Mouse (Mus musculus) kidney, embryonic 15.5 days (tissue): Measurements from ENCODE around the gene Gclc. TPM values are rescaled to one million over a fixed set of nuclear protein-coding genes. Genes with fewer than 3 reads are reported as not detected.

Source experiments
- ATAC-seq: fragments of 200-750 bp; cut with Nextera tagmentation; replicated peaks from 2 replicates; pipeline ENCODE4 v1.8.0; 2017; ENCODE audit warnings: moderate TSS enrichment; ENCODE audit not compliant: low FRiP score
- H3K27ac ChIP-seq: fragments of 300-500 bp; sonication (generic); 2 replicates; pipeline ENCODE4 v1.5.1; 2015; ENCODE audit warnings: mild to moderate bottlenecking, inconsistent platforms
- H3K27me3 ChIP-seq: fragments of 300-500 bp; sonication (generic); 2 replicates; pipeline ENCODE4 v1.6.1; 2015; ENCODE audit warnings: inconsistent platforms
- H3K36me3 ChIP-seq: fragments of 300-500 bp; sonication (generic); 2 replicates; pipeline ENCODE4 v1.6.1; 2015; ENCODE audit warnings: inconsistent platforms
- H3K4me1 ChIP-seq: fragments of 300-500 bp; sonication (generic); 2 replicates; pipeline ENCODE4 v1.6.1; 2015; ENCODE audit warnings: inconsistent platforms
- H3K4me2 ChIP-seq: fragments of 300-500 bp; sonication (generic); 2 replicates; pipeline ENCODE4 v1.6.1; 2015; ENCODE audit warnings: moderate library complexity, mild to moderate bottlenecking, inconsistent platforms
- H3K4me3 ChIP-seq: fragments of 300-500 bp; sonication (generic); replicated peaks from 2 replicates; pipeline ENCODE4 v1.5.1; 2015; ENCODE audit warnings: mild to moderate bottlenecking, inconsistent platforms
- H3K9ac ChIP-seq: fragments of 300-500 bp; sonication (generic); 2 replicates; pipeline ENCODE4 v1.6.1; 2015; ENCODE audit warnings: mild to moderate bottlenecking, inconsistent platforms
- H3K9me3 ChIP-seq: fragments of 300-500 bp; sonication (generic); replicated peaks from 2 replicates; pipeline ENCODE4 v1.6.1; 2016; ENCODE audit warnings: inconsistent platforms
- WGBS: fragments of 180-500 bp; shearing (Covaris S2); methylation state at CpG from one replicate; pipeline ENCODE4 v1.1.7; 2015; ENCODE audit warnings: mixed read lengths; 5-methylcytosine and 5-hydroxymethylcytosine counted together
- polyA plus RNA-seq: library from polyadenylated mRNA; unstranded; fragments of >200 nt; fragmentation: Nextera tagmentation; extraction: Ambion mirVana; gene quantifications from 2 replicates; pipeline ENCODE4 v1.2.1, GENCODE M21; 2015

The Gclc gene
- polyA plus RNA-seq, 1 experiment from 2014 or later: 24.2 TPM

DNA sequence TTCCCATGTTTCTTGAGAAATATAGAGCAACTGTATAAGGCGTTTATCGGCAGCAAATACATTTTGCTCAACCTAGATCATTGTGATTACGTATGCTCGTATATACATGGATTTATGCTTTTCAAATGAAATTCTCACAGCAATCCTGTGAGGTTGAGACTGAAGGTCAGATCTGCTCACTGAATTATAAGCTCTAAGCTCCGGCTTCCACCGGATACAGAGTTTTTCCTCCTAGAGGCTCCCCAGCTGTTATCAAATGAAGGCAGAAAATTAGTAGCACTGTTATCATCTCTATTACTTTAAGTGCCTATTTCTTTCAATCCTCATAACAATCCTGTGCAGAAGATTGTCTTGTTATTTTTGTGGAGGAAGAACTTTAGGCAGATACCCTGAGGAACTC, 80.8 kb downstream of the Gclc start:
- Histone ChIP-seq H3K27ac (no peak overlapping the region), H3K9ac (no peak overlapping the region), H3K4me3 (no peak overlapping the region), H3K4me2 (no peak overlapping the region), H3K36me3 (no peaks in the 10 kb centered on the region), H3K9me3 (no peaks in the 10 kb centered on the region), H3K4me1 (no peaks in the 10 kb centered on the region), H3K27me3 (no peaks in the 10 kb centered on the region)
- 71% methylated on average over 6 of the region's 6 CpGs for WGBS
- ATAC-seq: no peak

DNA sequence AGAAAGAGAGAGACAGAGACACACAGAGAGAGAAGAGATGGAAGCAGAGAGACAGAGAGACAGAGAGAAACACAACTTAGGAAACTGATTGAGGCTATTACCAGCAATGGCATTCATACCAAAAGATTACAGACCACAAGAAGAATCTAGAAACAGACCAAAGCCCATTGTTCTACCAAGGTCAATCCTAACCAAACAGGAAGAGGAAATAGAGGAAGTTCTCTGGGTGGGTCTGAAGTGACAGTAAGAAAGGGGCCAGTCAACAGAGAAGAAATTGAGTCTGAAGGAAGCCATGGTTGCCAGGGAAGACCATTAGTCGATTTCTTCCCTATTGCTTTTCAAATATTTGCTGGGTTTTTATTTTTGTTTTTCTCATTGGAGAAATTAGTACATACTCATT, 81.4 kb downstream of the Gclc start:
- Histone ChIP-seq H3K27me3 (no peaks in the 10 kb centered on the region), H3K9me3 (no peaks in the 10 kb centered on the region), H3K4me1 (no peaks in the 10 kb centered on the region), H3K36me3 (no peaks in the 10 kb centered on the region), H3K4me2 (no peak overlapping the region), H3K9ac (no peak overlapping the region), H3K4me3 (no peak overlapping the region), H3K27ac (no peak overlapping the region)
- ATAC-seq: no peak
- 77% methylated on average over 1 of the region's 1 CpGs for WGBS

DNA sequence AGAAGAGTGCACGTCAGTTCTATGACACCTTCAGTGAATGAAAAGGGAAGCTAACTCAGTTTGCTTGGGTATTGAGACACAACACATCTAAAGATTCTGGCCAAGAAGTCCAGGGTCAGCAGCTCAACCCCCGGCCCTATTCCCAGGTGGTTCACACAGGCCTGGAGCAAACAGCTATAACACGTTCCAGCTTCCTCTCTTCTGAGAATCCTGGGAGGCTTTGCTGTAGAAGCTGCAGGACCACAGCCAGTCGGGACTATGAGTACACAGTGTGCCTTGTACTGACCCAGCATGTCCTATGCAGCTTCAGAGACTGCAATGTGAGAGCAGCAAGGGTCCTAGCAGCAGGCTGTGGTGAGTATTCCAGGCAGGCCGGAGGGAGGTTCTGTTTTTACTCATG, 84.3 kb downstream of the Gclc start:
- ATAC-seq: no peak
- no peaks in the 10 kb centered on the region for H3K36me3 ChIP-seq
- no peaks in the 10 kb centered on the region for H3K4me1 ChIP-seq
- H3K4me3 ChIP-seq: no peak overlapping the region
- no peaks in the 10 kb centered on the region for H3K27me3 ChIP-seq
- 75% methylated on average over 5 of the region's 5 CpGs for WGBS
- H3K4me2 ChIP-seq: no peak overlapping the region
- no peak overlapping the region for H3K9ac ChIP-seq
- no peak overlapping the region for H3K27ac ChIP-seq
- no peaks in the 10 kb centered on the region for H3K9me3 ChIP-seq

Other genes starting within 250 kb of the Gclc start
- 16.7 and 18.8 TPM in 2 replicates for gene Lrrc1, start 209.7 kb upstream of the Gclc start, polyA plus RNA-seq
- gene Klhl31, start 118.0 kb upstream of the Gclc start, polyA plus RNA-seq: 1.3 and 2.7 TPM in 2 replicates
- 88.5 and 93.2 TPM in 2 replicates for gene Elovl5, start 162.8 kb downstream of the Gclc start, polyA plus RNA-seq